Mouse (Mus musculus): ENCODE measurements around the gene Aspg. TPM values are rescaled to one million over a fixed set of nuclear protein-coding genes. Genes with fewer than 3 reads are reported as not detected.
A peak's percentile ranks its signal among the peaks of the same experiment; 100 is the strongest.

Gene Aspg
- polyA plus RNA-seq, 1 experiment from 2014 or later, result 0.46 TPM

MicroRNA genes within 50 kb of the gene (microRNA counts, 519-probe panel; counts per million panel counts)
- 582 counts per million, percentile 70 among the panel's probes with 10 or more counts for microRNA mmu-miR-203

Small RNA genes lying within 50 kb of the gene (microRNA-seq; reads per million reads assigned to microRNA genes)
- gene Mir203, result 708 reads per million, percentile 71 among the genes with 10 or more reads in this experiment
- not detected for gene Mir3073a
- gene Mir3073b, result not detected

Other genes with a start within 250 kb of the Aspg start
- 7.3 and 8.1 TPM in 2 replicates for gene Ppp1r13b, start 198.6 kb upstream of the Aspg start, polyA plus RNA-seq (2016; fragmentation: Nextera tagmentation; extraction: Ambion mirVana)
- 593 and 604 TPM in 2 replicates for gene Atp5mpl, start 139.7 kb upstream of the Aspg start, polyA plus RNA-seq (2016; fragmentation: Nextera tagmentation; extraction: Ambion mirVana)
- 0.04 and 0.10 TPM in 2 replicates for gene Tdrd9, start 135.1 kb upstream of the Aspg start, polyA plus RNA-seq (2016; fragmentation: Nextera tagmentation; extraction: Ambion mirVana)
- not detected in 2 replicates for gene Rd3l, start 125.4 kb upstream of the Aspg start, polyA plus RNA-seq (2016; fragmentation: Nextera tagmentation; extraction: Ambion mirVana)
- gene Kif26a, start 39.5 kb downstream of the Aspg start, polyA plus RNA-seq (2016; fragmentation: Nextera tagmentation; extraction: Ambion mirVana), result 0.44 and 0.51 TPM in 2 replicates